Mouse (Mus musculus): Measurements from ENCODE around the gene Chd3.
A peak's percentile ranks its signal among the peaks of the same experiment; 100 is the strongest.

The Chd3 gene

GRCm38 (mm10) chr11:69369215-69369989 lies at the start of gene Chd3:
TSS of gene Chd3 (minus strand) at chr11:69369406.
- DNase-seq, result no peak

DNA sequence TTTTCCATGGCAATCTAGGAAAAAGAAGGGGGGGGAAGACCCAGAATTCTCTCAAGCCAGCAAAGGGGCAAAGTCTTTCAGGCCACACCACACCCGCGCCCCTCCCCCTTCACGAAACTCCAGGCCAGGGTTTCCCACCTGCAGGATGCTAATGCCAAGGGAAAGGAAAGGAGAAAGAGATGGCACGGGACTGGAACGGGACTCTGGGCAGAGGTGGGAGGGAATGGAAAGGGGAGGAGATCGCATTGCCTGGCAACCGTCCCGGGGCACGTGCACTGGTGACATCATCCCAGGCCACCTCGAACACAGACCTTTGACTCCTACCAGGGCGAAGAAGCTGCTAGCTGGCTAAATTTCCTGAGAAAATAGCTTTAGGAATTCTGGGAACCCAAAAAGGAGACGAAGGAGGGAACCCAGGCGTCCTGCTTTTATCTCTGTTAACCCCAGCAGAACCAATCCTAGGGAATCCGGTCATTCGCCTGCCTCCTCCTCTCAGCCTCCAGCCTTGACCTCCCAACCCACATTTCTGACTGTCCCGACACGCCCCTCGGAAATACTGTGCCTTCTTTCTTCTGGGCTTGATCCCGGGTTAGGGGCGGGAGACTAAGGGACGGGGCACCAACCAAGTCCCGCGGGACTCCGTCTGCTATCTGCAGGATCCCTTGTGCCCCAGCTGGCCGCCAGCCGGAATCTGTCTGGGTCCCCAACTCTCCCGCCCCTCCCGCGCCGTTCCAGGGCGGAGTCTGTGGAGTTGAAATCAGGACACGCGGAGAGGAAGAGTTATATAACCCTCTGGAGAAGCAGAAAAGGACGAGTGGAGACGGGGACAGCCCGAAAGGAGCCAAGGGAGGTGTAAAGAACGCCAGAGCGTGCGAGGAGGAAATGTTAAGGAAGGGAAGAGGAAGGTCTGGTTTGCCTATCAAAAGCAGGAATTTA lies 48.5 kb upstream of the Chd3 start:
- peak; percentile 97 for DNase-seq

DNA sequence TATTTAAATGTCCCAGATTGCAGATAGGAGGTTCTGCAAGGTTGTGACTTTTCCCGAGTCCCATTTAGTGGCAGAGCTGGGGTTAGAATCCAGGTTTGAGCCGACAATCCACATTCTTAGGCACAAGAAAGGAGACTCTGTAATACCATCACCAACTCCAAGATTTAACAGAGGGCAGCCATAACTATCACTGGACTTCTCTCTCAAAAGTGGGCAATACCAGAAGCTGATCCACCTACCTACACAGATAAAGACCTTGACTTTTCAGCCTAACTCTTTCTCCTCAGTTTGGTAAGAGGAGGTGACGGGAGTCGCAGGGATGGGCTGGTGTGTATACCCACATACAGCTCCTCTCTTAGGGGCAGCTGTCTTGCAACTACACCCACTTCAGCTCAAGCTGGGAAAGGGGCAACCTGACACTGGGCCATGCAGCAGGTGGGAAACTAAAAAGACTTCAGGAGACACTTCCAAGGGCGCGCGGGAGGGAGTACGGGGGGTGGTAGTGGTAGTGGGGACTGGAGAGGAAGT lies 47.8 kb upstream of the Chd3 start:
- DNase-seq, result no peak

DNA sequence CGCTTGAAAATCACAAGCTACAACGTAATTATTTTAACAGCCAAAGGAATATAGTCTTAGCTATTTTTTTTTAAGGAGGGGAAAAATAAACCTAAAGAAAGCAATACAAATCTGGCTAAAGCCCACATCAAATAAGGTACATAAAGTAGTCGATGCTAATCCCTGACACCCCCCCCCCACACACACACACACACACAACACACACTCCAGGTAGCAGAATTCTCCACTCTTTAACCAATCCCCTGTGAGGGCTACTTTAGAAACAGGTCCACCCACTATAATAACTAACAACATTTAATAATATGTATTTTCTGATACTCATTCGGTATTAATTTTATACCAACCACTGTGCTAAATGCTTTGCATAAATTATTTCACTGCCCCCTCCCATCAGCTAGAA lies 47.3 kb upstream of the Chd3 start:
- no peak for DNase-seq

DNA sequence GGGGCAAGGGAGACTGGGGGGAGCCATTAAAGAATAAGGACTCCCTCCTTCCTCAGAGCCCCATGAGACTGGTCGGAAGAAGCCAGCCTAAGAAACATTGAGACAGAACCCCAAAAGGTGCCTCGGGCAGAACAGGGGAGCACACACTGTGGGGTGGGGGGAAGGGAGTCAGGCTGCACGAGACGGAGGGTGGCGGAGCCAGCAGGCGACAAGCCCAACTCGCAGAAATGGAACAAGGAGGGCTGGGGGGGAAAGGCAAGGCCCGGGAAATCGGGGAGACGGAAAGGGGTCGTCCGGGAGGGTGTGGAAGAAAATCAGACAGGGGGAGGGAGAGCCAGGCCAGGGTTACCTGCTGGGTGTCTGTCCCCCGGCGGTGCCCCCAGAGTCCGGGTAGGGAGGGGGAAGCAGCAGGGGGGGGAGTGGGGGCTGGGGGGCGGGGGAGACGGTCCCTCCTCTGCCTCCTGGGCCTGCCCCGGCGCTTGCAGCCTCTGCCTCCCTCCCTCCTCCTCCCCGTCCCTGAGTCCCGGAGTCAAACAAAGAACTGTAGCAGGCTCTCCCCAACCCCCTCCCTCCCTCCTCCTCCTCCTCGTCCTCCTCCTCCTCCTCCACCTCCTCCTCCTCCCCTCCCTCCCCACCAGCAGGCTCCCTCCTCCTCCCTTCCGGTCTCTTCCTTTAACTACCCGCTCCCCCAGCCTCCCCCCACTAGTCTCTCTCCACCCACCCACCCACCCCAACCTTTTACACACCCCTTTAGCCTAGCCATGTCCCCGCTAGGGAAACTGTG lies 46.7 kb upstream of the Chd3 start:
- peak; percentile 52 for DNase-seq

DNA sequence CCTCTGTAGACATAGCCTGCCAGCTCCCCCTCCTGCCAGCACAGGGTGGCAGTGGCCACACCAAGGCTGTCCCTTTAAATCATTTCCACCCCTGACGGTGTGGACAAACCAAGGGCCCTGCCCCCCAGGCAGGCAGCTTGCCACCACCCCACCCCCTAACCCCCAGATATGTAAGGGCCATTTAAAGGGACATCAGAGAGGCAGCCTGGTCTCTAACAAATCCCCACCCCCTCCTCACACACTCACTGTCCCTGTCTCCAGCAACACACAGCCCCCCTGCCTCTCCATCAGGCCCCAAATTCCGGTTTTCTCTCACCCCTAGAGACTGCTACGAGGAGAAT lies 46.1 kb upstream of the Chd3 start:
- peak; percentile 65 for DNase-seq

GRCm38 (mm10) chr11:69414421-69415326 lies 45.5 kb upstream of the Chd3 start:
- no peak for DNase-seq

DNA sequence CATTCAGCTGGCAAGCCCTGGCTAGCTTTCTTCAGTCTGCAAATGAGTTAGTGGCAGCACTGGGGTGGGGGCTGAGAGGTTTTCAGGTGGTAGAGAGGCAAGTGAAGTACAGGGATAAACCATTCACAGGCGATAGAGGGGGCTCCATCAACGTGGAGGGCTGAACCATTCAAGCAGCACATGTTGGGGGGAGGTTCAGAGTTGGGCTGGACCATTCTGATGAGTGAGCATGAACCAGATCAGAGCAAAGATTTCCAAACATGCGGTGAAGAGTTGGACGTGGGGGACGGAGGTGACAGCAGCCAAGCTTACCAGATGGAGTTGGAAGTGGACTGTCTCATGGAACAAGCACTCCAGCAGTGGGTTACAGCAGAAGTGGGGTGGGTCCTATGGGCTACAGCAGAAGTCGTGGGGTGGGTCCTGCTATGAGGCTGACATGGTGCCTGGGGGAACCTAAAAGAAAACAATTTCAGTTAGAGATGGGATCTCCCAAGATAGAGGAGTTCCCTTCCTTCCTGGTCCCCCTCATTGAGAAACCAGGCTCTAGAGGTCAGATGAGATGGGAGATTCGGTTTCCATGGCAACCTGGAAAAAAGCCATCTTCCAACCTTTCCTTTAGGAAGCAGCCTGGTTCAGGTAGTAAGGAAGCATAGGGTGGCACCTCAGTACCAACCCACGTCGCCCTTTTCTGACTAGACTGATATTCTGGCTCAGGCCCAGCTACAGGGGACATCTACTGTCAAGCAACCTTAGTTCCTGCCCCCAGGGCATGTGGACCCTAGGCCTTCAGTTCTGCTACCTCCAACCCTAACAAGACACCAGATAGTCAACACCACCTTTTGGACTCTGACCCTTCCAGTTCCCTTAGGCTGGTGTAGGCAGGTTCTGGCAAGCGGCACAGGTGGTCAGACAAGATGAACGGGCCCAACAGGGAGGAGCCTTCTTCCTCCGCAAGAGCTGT lies 44.3 kb upstream of the Chd3 start, which contains the start of gene Kdm6b:
Gene Kdm6b, minus strand, starts transcription at position 455 of the 961 bp plus-strand sequence.
- DNase-seq, result peak; percentile 68

- DNase-seq, result no peak
These were observed 43.3 kb upstream of the Chd3 start for GRCm38 (mm10) chr11:69412548-69412947.

GRCm38 (mm10) chr11:69411538-69412203 lies 42.5 kb upstream of the Chd3 start:
- peak; percentile 65 for DNase-seq

GRCm38 (mm10) chr11:69411073-69411535 lies 41.9 kb upstream of the Chd3 start:
- DNase-seq, result peak; percentile 98

GRCm38 (mm10) chr11:69410310-69411072 lies 41.3 kb upstream of the Chd3 start:
- DNase-seq, result peak; percentile 66

DNA sequence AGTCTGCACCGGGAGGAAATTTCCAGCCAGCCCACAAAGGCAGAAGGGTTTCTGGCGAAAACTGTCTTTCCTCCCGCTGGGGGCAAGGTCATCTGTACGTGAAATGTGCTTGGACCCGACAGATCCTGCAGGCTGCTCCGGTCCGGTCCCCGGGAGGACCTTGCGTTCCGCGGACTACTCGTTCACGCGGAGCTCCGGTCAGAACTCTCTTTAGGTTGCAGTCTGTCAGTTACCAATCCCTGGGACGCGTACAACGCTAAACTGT lies 40.8 kb upstream of the Chd3 start:
- DNase-seq, result no peak

GRCm38 (mm10) chr11:69409378-69410044 lies 40.3 kb upstream of the Chd3 start:
- DNase-seq, result peak; percentile 92

DNA sequence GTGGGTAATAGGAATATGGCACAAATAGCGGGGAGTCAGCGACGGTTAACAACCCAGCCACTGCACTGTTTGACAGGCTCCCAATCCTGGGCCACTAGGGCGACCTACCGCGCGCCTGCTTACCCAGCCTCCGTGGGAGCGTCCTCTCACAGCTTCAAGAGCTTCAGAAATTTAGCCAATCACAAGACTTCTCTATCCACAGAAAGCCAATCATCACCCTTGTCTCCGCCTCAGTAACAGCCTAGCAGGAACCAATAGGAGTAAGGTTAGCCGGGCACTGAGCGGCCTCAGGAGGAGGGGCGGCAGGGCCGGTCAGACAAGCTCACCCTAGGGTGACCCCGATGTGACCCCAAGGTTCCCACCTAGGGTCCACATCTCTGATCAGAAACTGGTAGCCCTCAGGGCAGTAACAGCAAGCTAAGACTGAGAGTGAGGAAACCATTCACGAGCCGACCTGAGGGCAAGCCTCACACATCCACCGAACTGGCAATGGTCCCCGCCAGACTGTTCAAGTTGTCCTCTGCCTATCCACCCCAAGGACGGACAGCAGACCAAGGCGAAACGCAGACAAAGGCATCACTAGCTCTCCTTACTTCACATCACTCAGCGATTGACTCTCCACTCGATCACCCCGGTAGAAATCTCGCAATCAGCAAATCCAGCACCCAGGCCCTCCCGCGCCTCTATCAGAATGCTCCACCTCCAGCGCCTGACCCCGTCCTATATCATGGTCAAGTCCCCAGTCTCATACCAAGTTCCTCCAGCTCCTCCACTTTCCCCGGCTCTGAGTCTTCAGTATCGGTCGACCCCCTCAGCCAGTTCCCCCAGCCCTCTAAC lies 39.6 kb upstream of the Chd3 start:
- peak; percentile 87 for DNase-seq

GRCm38 (mm10) chr11:69407724-69408004 lies 38.5 kb upstream of the Chd3 start:
- DNase-seq, result no peak

DNA sequence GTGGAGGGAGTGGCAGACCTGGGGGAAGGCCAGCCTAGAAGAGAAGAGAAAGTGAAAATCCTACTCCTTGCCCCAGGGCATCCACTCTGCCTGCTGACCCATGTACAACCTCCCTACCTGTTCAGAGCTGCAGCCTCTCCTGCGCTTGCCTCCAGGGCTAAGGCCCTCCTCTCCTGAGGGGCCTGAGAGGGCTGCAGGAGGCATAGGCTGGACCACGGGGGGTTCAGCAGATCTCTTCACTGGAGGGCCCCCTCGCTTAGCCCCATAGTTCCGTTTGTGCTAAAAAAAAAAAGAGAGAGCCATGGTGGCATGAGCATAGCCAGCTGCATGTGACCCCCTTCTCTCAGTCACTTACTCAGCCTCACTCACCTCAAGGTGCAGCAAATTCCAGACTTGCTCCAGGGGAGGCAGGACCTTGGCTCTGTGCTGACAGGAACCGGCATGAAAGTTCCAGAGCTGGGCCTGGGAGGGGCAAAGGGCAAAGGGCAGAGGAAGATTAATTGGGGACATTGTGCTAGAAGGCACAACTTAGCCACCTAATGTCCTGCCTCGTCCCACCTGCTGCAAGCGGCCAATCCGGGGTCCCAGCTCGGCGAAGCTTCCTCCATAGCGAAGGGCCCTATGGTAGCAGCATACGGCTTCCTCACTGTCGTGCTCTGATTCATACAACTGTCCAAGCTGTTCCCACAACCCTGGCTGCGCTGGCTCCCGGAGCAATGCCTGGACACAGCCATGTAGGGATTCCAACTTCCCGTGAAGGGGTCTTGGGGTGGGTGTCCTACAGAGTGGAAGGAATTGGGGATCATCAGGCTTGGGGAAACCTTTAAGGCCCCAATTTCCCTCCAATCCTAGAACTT lies 37.9 kb upstream of the Chd3 start:
- peak; percentile 54 for DNase-seq

Measured in kidney, adult 18-20 months (tissue).